Mouse (Mus musculus) liver, embryonic 11.5 days (tissue): Measurements from ENCODE around the gene Selenop. TPM values are rescaled to one million over a fixed set of nuclear protein-coding genes. Genes with fewer than 3 reads are reported as not detected.
A peak's percentile ranks its signal among the peaks of the same experiment; 100 is the strongest.

Experiments used
- ATAC-seq: fragments of 200-750 bp; cut with Nextera tagmentation; replicated peaks from 2 replicates; pipeline ENCODE4 v1.8.0; 2017; ENCODE audit warnings: moderate number of reproducible peaks, mild to moderate bottlenecking, moderate TSS enrichment, moderate library complexity; ENCODE audit not compliant: low FRiP score
- DNase-seq: peaks from one replicate; pipeline ENCODE4 v3.0.0-alpha.2; 2017; ENCODE audit warnings: low spot score
- H3K27ac ChIP-seq: fragments of 300-500 bp; sonication (generic); 2 replicates; pipeline ENCODE4 v1.5.1; 2014; ENCODE audit warnings: mild to moderate bottlenecking, low read depth, low read length, control low read depth
- H3K27me3 ChIP-seq: fragments of 300-500 bp; sonication (generic); replicated peaks from 2 replicates; pipeline ENCODE4 v1.6.1; 2014; ENCODE audit warnings: low read length, mixed read lengths; ENCODE audit not compliant: control insufficient read depth, insufficient read depth
- H3K36me3 ChIP-seq: fragments of 300-500 bp; sonication (generic); 2 replicates; pipeline ENCODE4 v1.6.1; 2014; ENCODE audit warnings: mild to moderate bottlenecking, low read length, moderate library complexity, mixed read lengths; ENCODE audit not compliant: control insufficient read depth, insufficient read depth
- H3K4me1 ChIP-seq: fragments of 300-500 bp; sonication (generic); replicated peaks from 2 replicates; pipeline ENCODE4 v1.6.1; 2014; ENCODE audit warnings: low read length, mixed read lengths; ENCODE audit not compliant: control insufficient read depth, insufficient read depth
- H3K4me2 ChIP-seq: fragments of 300-500 bp; sonication (generic); 2 replicates; pipeline ENCODE4 v1.6.1; 2014; ENCODE audit warnings: mild to moderate bottlenecking, control low read depth, moderate library complexity
- H3K4me3 ChIP-seq: fragments of 300-500 bp; sonication (generic); 2 replicates; pipeline ENCODE4 v1.5.1; 2014; ENCODE audit warnings: low read depth, low read length, control low read depth
- H3K9ac ChIP-seq: fragments of 300-500 bp; sonication (generic); 2 replicates; pipeline ENCODE4 v1.6.1; 2014; ENCODE audit warnings: low read depth, low read length, control low read depth
- H3K9me3 ChIP-seq: fragments of 300-500 bp; sonication (generic); 2 replicates; pipeline ENCODE4 v1.6.1; 2016; ENCODE audit warnings: low read length, inconsistent platforms, mixed read lengths; ENCODE audit not compliant: control insufficient read depth
- WGBS: fragments of 180-500 bp; shearing (Covaris S2); extraction: QIAGEN DNeasy Blood & Tissue Kit; methylation state at CpG from one replicate; pipeline ENCODE4 v1.1.7; 2014; 5-methylcytosine and 5-hydroxymethylcytosine counted together
- polyA plus RNA-seq: library from polyadenylated mRNA; unstranded; fragments of >200 nt; fragmentation: Nextera tagmentation; extraction: Ambion mirVana; gene quantifications from 2 replicates; pipeline ENCODE4 v1.2.1, GENCODE M21; 2014

Gene Selenop
- polyA plus RNA-seq, 1 experiment from 2014 or later: 268 TPM

GRCm38 (mm10) chr15:3262883-3263282 lies 5.5 kb upstream of the Selenop start:
- Histone ChIP-seq H3K36me3 (no peaks in the 10 kb centered on the region), H3K4me3 (no peak overlapping the region), H3K9ac (no peak overlapping the region), H3K27ac (no peak overlapping the region), H3K27me3 (no peaks in the 10 kb centered on the region), H3K4me2 (no peak overlapping the region), H3K9me3 (no peaks in the 10 kb centered on the region), H3K4me1 (no peaks in the 10 kb centered on the region)
- WGBS: 69% methylated on average over 3 of the region's 3 CpGs
- DNase-seq (no peak), ATAC-seq (no peak)

- Histone ChIP-seq H3K9me3 (no peaks in the 10 kb centered on the region), H3K4me2 (no peak overlapping the region), H3K36me3 (no peaks in the 10 kb centered on the region), H3K4me3 (no peak overlapping the region), H3K27me3 (no peaks in the 10 kb centered on the region), H3K27ac (no peak overlapping the region), H3K9ac (no peak overlapping the region), H3K4me1 (peaks cover 1% of the 10 kb centered on the region)
- no peak for ATAC-seq
- DNase-seq: no peak
- WGBS: 59% methylated on average over 4 of the region's 4 CpGs
These were observed 4.1 kb upstream of the Selenop start for GRCm38 (mm10) chr15:3264293-3264692.

GRCm38 (mm10) chr15:3264828-3265227 lies 3.5 kb upstream of the Selenop start:
- Histone ChIP-seq H3K4me1 (peaks cover 5% of the 10 kb centered on the region), H3K9me3 (no peaks in the 10 kb centered on the region), H3K9ac (no peak overlapping the region), H3K4me3 (no peak overlapping the region), H3K36me3 (no peaks in the 10 kb centered on the region), H3K27ac (no peak overlapping the region), H3K27me3 (no peaks in the 10 kb centered on the region), H3K4me2 (no peak overlapping the region)
- ATAC-seq (no peak), DNase-seq (no peak)
- 56% methylated on average over 1 of the region's 1 CpGs for WGBS

GRCm38 (mm10) chr15:3269496-3269895 lies 1.1 kb downstream of the Selenop start:
- no peak for ATAC-seq
- no peak for DNase-seq
- Histone ChIP-seq H3K9me3 (no peaks in the 10 kb centered on the region), H3K36me3 (no peaks in the 10 kb centered on the region), H3K9ac (no peak overlapping the region), H3K4me1 (peaks cover 8% of the 10 kb centered on the region), H3K27ac (peak overlapping the region; percentile 70; the same call in 1 of the 2 replicates), H3K27me3 (no peaks in the 10 kb centered on the region), H3K4me3 (no peak overlapping the region), H3K4me2 (no peak overlapping the region)
- WGBS: 65% methylated on average over 4 of the region's 4 CpGs

GRCm38 (mm10) chr15:3269996-3270645 lies 1.8 kb downstream of the Selenop start:
- DNase-seq: no peak
- Histone ChIP-seq H3K9ac (peak overlapping the region; percentile 66; the same call in 1 of the 2 replicates), H3K4me1 (peaks cover 8% of the 10 kb centered on the region), H3K27ac (peak overlapping the region; percentile 70), H3K4me2 (peak overlapping the region; percentile 56), H3K36me3 (no peaks in the 10 kb centered on the region; the same call in 1 of the 2 replicates), H3K4me3 (peak overlapping the region; percentile 34; the same call in 1 of the 2 replicates), H3K27me3 (no peaks in the 10 kb centered on the region), H3K9me3 (no peaks in the 10 kb centered on the region)
- WGBS: 31% methylated on average over 6 of the region's 6 CpGs
- peak; percentile 31; the same call in 1 of the 2 replicates for ATAC-seq

- Histone ChIP-seq H3K4me3 (peak overlapping the region; percentile 34), H3K27me3 (no peaks in the 10 kb centered on the region), H3K36me3 (no peaks in the 10 kb centered on the region; the same call in 1 of the 2 replicates), H3K4me1 (peaks cover 8% of the 10 kb centered on the region), H3K4me2 (peak overlapping the region; percentile 56), H3K9ac (peak overlapping the region; percentile 66), H3K27ac (peak overlapping the region; percentile 70; the same call in 1 of the 2 replicates), H3K9me3 (no peaks in the 10 kb centered on the region)
- 4% methylated on average over 12 of the region's 12 CpGs for WGBS
- DNase-seq (peak; percentile 73), ATAC-seq (peak; percentile 93)
These were observed 2.3 kb downstream of the Selenop start for GRCm38 (mm10) chr15:3270646-3271077.

- H3K27ac ChIP-seq: no peak overlapping the region
- whole genome bisulfite sequencing: 29% methylated on average over 6 of the region's 6 CpGs
- no peaks in the 10 kb centered on the region; the same call in 1 of the 2 replicates for H3K36me3 ChIP-seq
- H3K9ac ChIP-seq: 0 out of 2 replicates have a peak overlapping the region, but pooled peaks have one; percentile 1
- peak overlapping the region; percentile 56 for H3K4me2 ChIP-seq
- ATAC-seq: peak; percentile 39; the same call in 1 of the 2 replicates
- H3K27me3 ChIP-seq: no peaks in the 10 kb centered on the region
- H3K4me1 ChIP-seq: peaks cover 8% of the 10 kb centered on the region
- no peaks in the 10 kb centered on the region for H3K9me3 ChIP-seq
- H3K4me3 ChIP-seq: peak overlapping the region; percentile 34
- DNase-seq: no peak
These were observed 2.9 kb downstream of the Selenop start for GRCm38 (mm10) chr15:3271216-3271615.

GRCm38 (mm10) chr15:3273191-3273590 lies 4.8 kb downstream of the Selenop start:
- no peak overlapping the region for H3K9ac ChIP-seq
- no peak for ATAC-seq
- peak overlapping the region; percentile 56 for H3K4me2 ChIP-seq
- WGBS: 68% methylated on average over 1 of the region's 1 CpGs
- H3K9me3 ChIP-seq: no peaks in the 10 kb centered on the region
- H3K4me1 ChIP-seq: peaks cover 8% of the 10 kb centered on the region
- H3K4me3 ChIP-seq: peak overlapping the region; percentile 34; the same call in 1 of the 2 replicates
- H3K36me3 ChIP-seq: no peaks in the 10 kb centered on the region; the same call in 1 of the 2 replicates
- DNase-seq: no peak
- no peak overlapping the region for H3K27ac ChIP-seq
- H3K27me3 ChIP-seq: no peaks in the 10 kb centered on the region

- no peaks in the 10 kb centered on the region for H3K9me3 ChIP-seq
- WGBS: 82% methylated on average over 2 of the region's 2 CpGs
- H3K4me2 ChIP-seq: no peak overlapping the region
- H3K9ac ChIP-seq: no peak overlapping the region
- DNase-seq: no peak
- H3K27ac ChIP-seq: no peak overlapping the region
- H3K4me1 ChIP-seq: no peaks in the 10 kb centered on the region
- no peaks in the 10 kb centered on the region for H3K27me3 ChIP-seq
- ATAC-seq: no peak
- H3K4me3 ChIP-seq: no peak overlapping the region
- H3K36me3 ChIP-seq: peaks cover 2% of the 10 kb centered on the region; the same call in 1 of the 2 replicates
These were observed 9.0 kb downstream of the Selenop start for GRCm38 (mm10) chr15:3277391-3277790.
